Mouse (Mus musculus) liver, embryonic 11.5 days (tissue): ENCODE results near the gene Adnp. TPM values are rescaled to one million over a fixed set of nuclear protein-coding genes. Genes with fewer than 3 reads are reported as not detected.
"Not testable (repeated sequence)": the region's sequence is repeated elsewhere in the genome, so short reads cannot be mapped to it uniquely, and the experiment has no call there.

Experiments used
- ATAC-seq: fragments of 200-750 bp; cut with Nextera tagmentation; replicated peaks from 2 replicates; pipeline ENCODE4 v1.8.0; 2017; ENCODE audit warnings: moderate number of reproducible peaks, mild to moderate bottlenecking, moderate TSS enrichment, moderate library complexity; ENCODE audit not compliant: low FRiP score
- DNase-seq: peaks from one replicate; pipeline ENCODE4 v3.0.0-alpha.2; 2017; ENCODE audit warnings: low spot score
- H3K27ac ChIP-seq: fragments of 300-500 bp; sonication (generic); 2 replicates; pipeline ENCODE4 v1.5.1; 2014; ENCODE audit warnings: mild to moderate bottlenecking, low read depth, low read length, control low read depth
- H3K27me3 ChIP-seq: fragments of 300-500 bp; sonication (generic); replicated peaks from 2 replicates; pipeline ENCODE4 v1.6.1; 2014; ENCODE audit warnings: low read length, mixed read lengths; ENCODE audit not compliant: control insufficient read depth, insufficient read depth
- H3K36me3 ChIP-seq: fragments of 300-500 bp; sonication (generic); 2 replicates; pipeline ENCODE4 v1.6.1; 2014; ENCODE audit warnings: mild to moderate bottlenecking, low read length, moderate library complexity, mixed read lengths; ENCODE audit not compliant: control insufficient read depth, insufficient read depth
- H3K4me1 ChIP-seq: fragments of 300-500 bp; sonication (generic); replicated peaks from 2 replicates; pipeline ENCODE4 v1.6.1; 2014; ENCODE audit warnings: low read length, mixed read lengths; ENCODE audit not compliant: control insufficient read depth, insufficient read depth
- H3K4me2 ChIP-seq: fragments of 300-500 bp; sonication (generic); 2 replicates; pipeline ENCODE4 v1.6.1; 2014; ENCODE audit warnings: mild to moderate bottlenecking, control low read depth, moderate library complexity
- H3K4me3 ChIP-seq: fragments of 300-500 bp; sonication (generic); 2 replicates; pipeline ENCODE4 v1.5.1; 2014; ENCODE audit warnings: low read depth, low read length, control low read depth
- H3K9ac ChIP-seq: fragments of 300-500 bp; sonication (generic); 2 replicates; pipeline ENCODE4 v1.6.1; 2014; ENCODE audit warnings: low read depth, low read length, control low read depth
- H3K9me3 ChIP-seq: fragments of 300-500 bp; sonication (generic); 2 replicates; pipeline ENCODE4 v1.6.1; 2016; ENCODE audit warnings: low read length, inconsistent platforms, mixed read lengths; ENCODE audit not compliant: control insufficient read depth
- whole genome bisulfite sequencing: fragments of 180-500 bp; shearing (Covaris S2); extraction: QIAGEN DNeasy Blood & Tissue Kit; methylation state at CpG from one replicate; pipeline ENCODE4 v1.1.7; 2014; 5-methylcytosine and 5-hydroxymethylcytosine counted together
- polyA plus RNA-seq: library from polyadenylated mRNA; unstranded; fragments of >200 nt; fragmentation: Nextera tagmentation; extraction: Ambion mirVana; gene quantifications from 2 replicates; pipeline ENCODE4 v1.2.1, GENCODE M21; 2014

Adnp gene
- polyA plus RNA-seq, 1 experiment from 2014 or later = 5.3 TPM

GRCm38 (mm10) chr2:168166750-168167460 lies 40.0 kb downstream of the Adnp start:
- H3K27me3 ChIP-seq = peaks cover 5% of the 10 kb centered on the region
- no peak for DNase-seq
- no peak for ATAC-seq
- no peaks in the 10 kb centered on the region for H3K36me3 ChIP-seq
- peaks cover 41% of the 10 kb centered on the region for H3K4me1 ChIP-seq
- no peak overlapping the region for H3K4me3 ChIP-seq
- H3K9me3 ChIP-seq = no peaks in the 10 kb centered on the region
- peak overlapping the region; percentile 11 for H3K27ac ChIP-seq
- no peak overlapping the region for H3K4me2 ChIP-seq
- H3K9ac ChIP-seq = no peak overlapping the region
- WGBS = 54% methylated on average over 21 of the region's 21 CpGs

GRCm38 (mm10) chr2:168161978-168162377 lies 44.9 kb downstream of the Adnp start:
- ATAC-seq = no peak
- H3K4me3 ChIP-seq = peak overlapping the region; percentile 30
- 10% methylated on average over 14 of the region's 14 CpGs for WGBS
- peaks cover 27% of the 10 kb centered on the region for H3K4me1 ChIP-seq
- no peaks in the 10 kb centered on the region for H3K36me3 ChIP-seq
- H3K4me2 ChIP-seq = peak overlapping the region; percentile 62
- H3K9me3 ChIP-seq = no peaks in the 10 kb centered on the region
- H3K9ac ChIP-seq = 0 out of 2 replicates have a peak overlapping the region, but pooled peaks have one; percentile 8
- no peak for DNase-seq
- H3K27ac ChIP-seq = peak overlapping the region; percentile 11; the same call in 1 of the 2 replicates
- peaks cover 11% of the 10 kb centered on the region for H3K27me3 ChIP-seq

- H3K27me3 ChIP-seq = peaks cover 11% of the 10 kb centered on the region
Observed at GRCm38 (mm10) chr2:168161514-168161971, 45.4 kb downstream of the Adnp start.

GRCm38 (mm10) chr2:168160370-168160930 lies 46.5 kb downstream of the Adnp start:
- no peak overlapping the region for H3K27ac ChIP-seq
- ATAC-seq (no peak), DNase-seq (no peak)
- no peaks in the 10 kb centered on the region for H3K36me3 ChIP-seq
- 73% methylated on average over 9 of the region's 9 CpGs for WGBS
- H3K27me3 ChIP-seq = peaks cover 11% of the 10 kb centered on the region
- H3K4me3 ChIP-seq = no peak overlapping the region
- H3K4me2 ChIP-seq = no peak overlapping the region
- H3K9me3 ChIP-seq = no peaks in the 10 kb centered on the region
- no peak overlapping the region for H3K9ac ChIP-seq
- H3K4me1 ChIP-seq = peaks cover 24% of the 10 kb centered on the region

More at GRCm38 (mm10) chr2:168161514-168161971, 45.4 kb downstream of the Adnp start:
- 7% methylated on average over 11 of the region's 11 CpGs for WGBS
- H3K4me1 ChIP-seq = peaks cover 24% of the 10 kb centered on the region
- no peak for ATAC-seq
- peak overlapping the region; percentile 11; the same call in 1 of the 2 replicates for H3K27ac ChIP-seq
- no peaks in the 10 kb centered on the region for H3K9me3 ChIP-seq
- H3K4me2 ChIP-seq = peak overlapping the region; percentile 62
- 0 out of 2 replicates have a peak overlapping the region, but pooled peaks have one; percentile 8 for H3K9ac ChIP-seq
- peak overlapping the region; percentile 30 for H3K4me3 ChIP-seq
- DNase-seq = no peak
- H3K36me3 ChIP-seq = no peaks in the 10 kb centered on the region

GRCm38 (mm10) chr2:168158911-168159711 lies 47.8 kb downstream of the Adnp start:
- Histone ChIP-seq H3K4me3 (peak overlapping the region; percentile 25), H3K27me3 (peaks cover 11% of the 10 kb centered on the region), H3K4me1 (peaks cover 29% of the 10 kb centered on the region), H3K9me3 (no peaks in the 10 kb centered on the region), H3K9ac (0 out of 2 replicates have a peak overlapping the region, but pooled peaks have one; percentile 7), H3K36me3 (no peaks in the 10 kb centered on the region), H3K4me2 (peak overlapping the region; percentile 68), H3K27ac (peak overlapping the region; percentile 62)
- no peak for ATAC-seq
- WGBS = 5% methylated on average over 24 of the region's 25 CpGs
- peak; percentile 57 for DNase-seq

- not testable (repeated sequence) for ATAC-seq, H3K9me3 ChIP-seq, H3K27ac ChIP-seq, DNase-seq, H3K4me2 ChIP-seq, H3K4me3 ChIP-seq, H3K36me3 ChIP-seq, H3K9ac ChIP-seq
- peaks cover 34% of the 10 kb centered on the region for H3K4me1 ChIP-seq
- peaks cover 11% of the 10 kb centered on the region for H3K27me3 ChIP-seq
- WGBS = 32% methylated on average over 9 of the region's 11 CpGs
Observed at GRCm38 (mm10) chr2:168157974-168158373, 48.9 kb downstream of the Adnp start.

- H3K4me1 ChIP-seq = peaks cover 28% of the 10 kb centered on the region
- H3K36me3 ChIP-seq = no peaks in the 10 kb centered on the region
- ATAC-seq = no peak
- no peak overlapping the region for H3K9ac ChIP-seq
- H3K9me3 ChIP-seq = no peaks in the 10 kb centered on the region
- H3K27ac ChIP-seq = no peak overlapping the region
- no peak for DNase-seq
- WGBS = 66% methylated on average over 14 of the region's 14 CpGs
- peaks cover 6% of the 10 kb centered on the region for H3K27me3 ChIP-seq
- no peak overlapping the region for H3K4me3 ChIP-seq
- H3K4me2 ChIP-seq = no peak overlapping the region
Observed at GRCm38 (mm10) chr2:168156361-168156760, 50.6 kb downstream of the Adnp start.

GRCm38 (mm10) chr2:168155666-168156065 lies 51.2 kb downstream of the Adnp start:
- DNase-seq (no peak), ATAC-seq (no peak)
- no peaks in the 10 kb centered on the region for H3K9me3 ChIP-seq
- H3K4me2 ChIP-seq = no peak overlapping the region
- peaks cover 26% of the 10 kb centered on the region for H3K4me1 ChIP-seq
- H3K9ac ChIP-seq = no peak overlapping the region
- 92% methylated on average over 7 of the region's 7 CpGs for WGBS
- no peak overlapping the region for H3K4me3 ChIP-seq
- H3K36me3 ChIP-seq = no peaks in the 10 kb centered on the region
- no peak overlapping the region for H3K27ac ChIP-seq
- H3K27me3 ChIP-seq = peaks cover 5% of the 10 kb centered on the region
